Mouse (Mus musculus): ENCODE results near the gene Evpl.
A peak's percentile ranks its signal among the peaks of the same experiment; 100 is the strongest.

Gene Evpl

GRCm38 (mm10) chr11:116213877-116214510, 23.9 kb downstream of the Evpl start:
- no peak for DNase-seq (ENCODE audit: low spot score)

- DNase-seq (ENCODE audit: low spot score) = no peak
Observed at GRCm38 (mm10) chr11:116212847-116213246, 25.0 kb downstream of the Evpl start.

GRCm38 (mm10) chr11:116210696-116211095, 27.2 kb downstream of the Evpl start:
- DNase-seq (ENCODE audit: low spot score) = no peak

GRCm38 (mm10) chr11:116209257-116209656, 28.6 kb downstream of the Evpl start:
- no peak for DNase-seq (ENCODE audit: low spot score)

GRCm38 (mm10) chr11:116208660-116209059, 29.2 kb downstream of the Evpl start:
- no peak for DNase-seq (ENCODE audit: low spot score)

- DNase-seq (ENCODE audit: low spot score) = no peak
Observed at GRCm38 (mm10) chr11:116206678-116207077, 31.2 kb downstream of the Evpl start.

GRCm38 (mm10) chr11:116203150-116203549, 34.7 kb downstream of the Evpl start:
- no peak for DNase-seq (ENCODE audit: low spot score)

- no peak for DNase-seq (ENCODE audit: low spot score)
Observed at GRCm38 (mm10) chr11:116201151-116201550, 36.7 kb downstream of the Evpl start.

GRCm38 (mm10) chr11:116198639-116199531, 39.0 kb downstream of the Evpl start, which contains the start of the genes Ten1 and Acox1:
Gene Ten1 (plus strand): TSS chr11:116198855.
Gene Acox1 (minus strand): TSS chr11:116199045.
- DNase-seq (ENCODE audit: low spot score) = peak; percentile 96

- no peak for DNase-seq (ENCODE audit: low spot score)
Observed at GRCm38 (mm10) chr11:116198132-116198531, 39.7 kb downstream of the Evpl start.

- no peak for DNase-seq (ENCODE audit: low spot score)
Observed at GRCm38 (mm10) chr11:116197584-116197906, 40.3 kb downstream of the Evpl start.

GRCm38 (mm10) chr11:116196866-116197583, 40.9 kb downstream of the Evpl start:
- DNase-seq (ENCODE audit: low spot score) = no peak

GRCm38 (mm10) chr11:116196336-116196735, 41.5 kb downstream of the Evpl start:
- no peak for DNase-seq (ENCODE audit: low spot score)

GRCm38 (mm10) chr11:116195252-116195651, 42.6 kb downstream of the Evpl start:
- DNase-seq (ENCODE audit: low spot score) = no peak

- no peak for DNase-seq (ENCODE audit: low spot score)
Observed at GRCm38 (mm10) chr11:116194619-116195018, 43.3 kb downstream of the Evpl start.

- DNase-seq (ENCODE audit: low spot score) = no peak
Observed at GRCm38 (mm10) chr11:116187226-116187930, 50.5 kb downstream of the Evpl start.

- no peak for DNase-seq (ENCODE audit: low spot score)
Observed at GRCm38 (mm10) chr11:116186360-116186759, 51.5 kb downstream of the Evpl start.

- no peak for DNase-seq (ENCODE audit: low spot score)
Observed at GRCm38 (mm10) chr11:116185836-116186235, 52.0 kb downstream of the Evpl start.

- DNase-seq (ENCODE audit: low spot score) = no peak
Observed at GRCm38 (mm10) chr11:116178411-116179121, 59.3 kb downstream of the Evpl start.

GRCm38 (mm10) chr11:116176010-116176409, 61.9 kb downstream of the Evpl start:
- DNase-seq (ENCODE audit: low spot score) = no peak

- no peak for DNase-seq (ENCODE audit: low spot score)
Observed at GRCm38 (mm10) chr11:116174775-116175448, 63.0 kb downstream of the Evpl start.

Data from ovary, adult 18-20 months (tissue).